Mouse (Mus musculus): ENCODE data around the gene Inpp5d. TPM values are rescaled to one million over a fixed set of nuclear protein-coding genes. Genes with fewer than 3 reads are reported as not detected.

Inpp5d gene
- polyA plus RNA-seq, 1 experiment from 2014 or later = 7.9 TPM

GRCm38 (mm10) chr1:87601801-87602200, 18.3 kb upstream of the Inpp5d start:
- H3K36me3 ChIP-seq = no peaks in the 10 kb centered on the region
- 65% methylated on average over 2 of the region's 2 CpGs for WGBS
- no peak overlapping the region for H3K27ac ChIP-seq (ENCODE audit: poor library complexity, severe bottlenecking)
- ATAC-seq (ENCODE audit: insufficient number of reproducible peaks, low FRiP score) = no peak
- H3K9ac ChIP-seq = no peak overlapping the region
- H3K4me1 ChIP-seq (replicated peaks) = no peaks in the 10 kb centered on the region
- H3K4me2 ChIP-seq = no peak overlapping the region
- H3K27me3 ChIP-seq (replicated peaks) = 0 out of 2 replicates have a peak, but pooled peaks cover 4% of the 10 kb centered on the region
- no peaks in the 10 kb centered on the region for H3K9me3 ChIP-seq (replicated peaks)
- no peak overlapping the region for H3K4me3 ChIP-seq

GRCm38 (mm10) chr1:87603389-87603788, 16.7 kb upstream of the Inpp5d start:
- Histone ChIP-seq H3K9me3 (replicated peaks) (no peaks in the 10 kb centered on the region), H3K4me1 (replicated peaks) (no peaks in the 10 kb centered on the region), H3K27me3 (replicated peaks) (0 out of 2 replicates have a peak, but pooled peaks cover 6% of the 10 kb centered on the region), H3K9ac (no peak overlapping the region), H3K27ac (ENCODE audit: poor library complexity, severe bottlenecking) (no peak overlapping the region), H3K36me3 (no peaks in the 10 kb centered on the region), H3K4me3 (no peak overlapping the region), H3K4me2 (no peak overlapping the region)
- WGBS = 90% methylated on average over 5 of the region's 5 CpGs
- ATAC-seq (ENCODE audit: insufficient number of reproducible peaks, low FRiP score) = no peak

GRCm38 (mm10) chr1:87605296-87605695, 14.8 kb upstream of the Inpp5d start:
- H3K9me3 ChIP-seq (replicated peaks) = no peaks in the 10 kb centered on the region
- ATAC-seq (ENCODE audit: insufficient number of reproducible peaks, low FRiP score) = no peak
- no peaks in the 10 kb centered on the region for H3K4me1 ChIP-seq (replicated peaks)
- H3K9ac ChIP-seq = no peak overlapping the region
- WGBS = 83% methylated on average over 2 of the region's 2 CpGs
- H3K4me3 ChIP-seq = no peak overlapping the region
- no peak overlapping the region for H3K27ac ChIP-seq (ENCODE audit: poor library complexity, severe bottlenecking)
- H3K4me2 ChIP-seq = no peak overlapping the region
- H3K36me3 ChIP-seq = no peaks in the 10 kb centered on the region
- H3K27me3 ChIP-seq (replicated peaks) = 0 out of 2 replicates have a peak, but pooled peaks cover 6% of the 10 kb centered on the region

- ATAC-seq (ENCODE audit: insufficient number of reproducible peaks, low FRiP score) = no peak
- Histone ChIP-seq H3K4me1 (replicated peaks) (no peaks in the 10 kb centered on the region), H3K9me3 (replicated peaks) (no peaks in the 10 kb centered on the region), H3K4me2 (no peak overlapping the region), H3K27me3 (replicated peaks) (0 out of 2 replicates have a peak, but pooled peaks cover 6% of the 10 kb centered on the region), H3K9ac (no peak overlapping the region), H3K4me3 (no peak overlapping the region), H3K27ac (ENCODE audit: poor library complexity, severe bottlenecking) (no peak overlapping the region), H3K36me3 (no peaks in the 10 kb centered on the region)
- WGBS = 71% methylated on average over 21 of the region's 21 CpGs
Measured at GRCm38 (mm10) chr1:87607385-87608091, 12.6 kb upstream of the Inpp5d start.

- Histone ChIP-seq H3K27ac (ENCODE audit: poor library complexity, severe bottlenecking) (no peak overlapping the region), H3K4me3 (no peak overlapping the region), H3K4me1 (replicated peaks) (no peaks in the 10 kb centered on the region), H3K9me3 (replicated peaks) (peaks cover 4% of the 10 kb centered on the region), H3K27me3 (replicated peaks) (0 out of 2 replicates have a peak, but pooled peaks cover 6% of the 10 kb centered on the region), H3K36me3 (no peaks in the 10 kb centered on the region), H3K4me2 (no peak overlapping the region), H3K9ac (no peak overlapping the region)
- no peak for ATAC-seq (ENCODE audit: insufficient number of reproducible peaks, low FRiP score)
- 37% methylated on average over 7 of the region's 7 CpGs for WGBS
Measured at GRCm38 (mm10) chr1:87608416-87609046, 11.6 kb upstream of the Inpp5d start.

- H3K9ac ChIP-seq = no peak overlapping the region
- H3K27ac ChIP-seq (ENCODE audit: poor library complexity, severe bottlenecking) = no peak overlapping the region
- peaks cover 4% of the 10 kb centered on the region for H3K9me3 ChIP-seq (replicated peaks)
- no peaks in the 10 kb centered on the region for H3K36me3 ChIP-seq
- no peak overlapping the region for H3K4me3 ChIP-seq
- no peaks in the 10 kb centered on the region for H3K27me3 ChIP-seq (replicated peaks)
- no peak overlapping the region for H3K4me2 ChIP-seq
- H3K4me1 ChIP-seq (replicated peaks) = no peaks in the 10 kb centered on the region
- 85% methylated on average over 2 of the region's 2 CpGs for WGBS
- ATAC-seq (ENCODE audit: insufficient number of reproducible peaks, low FRiP score) = no peak
Measured at GRCm38 (mm10) chr1:87614576-87615295, 5.4 kb upstream of the Inpp5d start.

GRCm38 (mm10) chr1:87620693-87621092, 581 bp downstream of the Inpp5d start:
- H3K4me1 ChIP-seq (replicated peaks) = peaks cover 28% of the 10 kb centered on the region
- 73% methylated on average over 6 of the region's 6 CpGs for WGBS
- no peaks in the 10 kb centered on the region for H3K36me3 ChIP-seq
- ATAC-seq (ENCODE audit: insufficient number of reproducible peaks, low FRiP score) = peak; percentile 59
- H3K27ac ChIP-seq (ENCODE audit: poor library complexity, severe bottlenecking) = peak overlapping the region; percentile 5; the same call in 1 of the 2 replicates
- H3K4me3 ChIP-seq = peak overlapping the region; percentile 29
- peak overlapping the region; percentile 53 for H3K4me2 ChIP-seq
- no peaks in the 10 kb centered on the region for H3K9me3 ChIP-seq (replicated peaks)
- peak overlapping the region; percentile 58 for H3K9ac ChIP-seq
- H3K27me3 ChIP-seq (replicated peaks) = no peaks in the 10 kb centered on the region

GRCm38 (mm10) chr1:87621146-87621857, 1.2 kb downstream of the Inpp5d start:
- Histone ChIP-seq H3K9me3 (replicated peaks) (no peaks in the 10 kb centered on the region), H3K27ac (ENCODE audit: poor library complexity, severe bottlenecking) (no peak overlapping the region), H3K4me3 (peak overlapping the region; percentile 29), H3K9ac (peak overlapping the region; percentile 58), H3K4me1 (replicated peaks) (peaks cover 28% of the 10 kb centered on the region), H3K4me2 (peak overlapping the region; percentile 53), H3K27me3 (replicated peaks) (no peaks in the 10 kb centered on the region), H3K36me3 (no peaks in the 10 kb centered on the region)
- no peak for ATAC-seq (ENCODE audit: insufficient number of reproducible peaks, low FRiP score)
- WGBS = 72% methylated on average over 9 of the region's 9 CpGs

- Histone ChIP-seq H3K9me3 (replicated peaks) (no peaks in the 10 kb centered on the region), H3K9ac (no peak overlapping the region), H3K27me3 (replicated peaks) (no peaks in the 10 kb centered on the region), H3K4me1 (replicated peaks) (peaks cover 34% of the 10 kb centered on the region), H3K27ac (ENCODE audit: poor library complexity, severe bottlenecking) (no peak overlapping the region), H3K4me3 (no peak overlapping the region), H3K4me2 (peak overlapping the region; percentile 53), H3K36me3 (no peaks in the 10 kb centered on the region)
- no peak for ATAC-seq (ENCODE audit: insufficient number of reproducible peaks, low FRiP score)
- 68% methylated on average over 3 of the region's 3 CpGs for WGBS
Measured at GRCm38 (mm10) chr1:87621858-87622279, 1.8 kb downstream of the Inpp5d start.

GRCm38 (mm10) chr1:87623977-87624666, 4.0 kb downstream of the Inpp5d start:
- H3K4me1 ChIP-seq (replicated peaks) = peaks cover 43% of the 10 kb centered on the region
- no peaks in the 10 kb centered on the region for H3K27me3 ChIP-seq (replicated peaks)
- WGBS = 10% methylated on average over 1 of the region's 1 CpGs
- H3K9ac ChIP-seq = no peak overlapping the region
- no peak overlapping the region for H3K4me2 ChIP-seq
- no peak overlapping the region for H3K27ac ChIP-seq (ENCODE audit: poor library complexity, severe bottlenecking)
- ATAC-seq (ENCODE audit: insufficient number of reproducible peaks, low FRiP score) = no peak
- no peaks in the 10 kb centered on the region for H3K36me3 ChIP-seq
- no peak overlapping the region for H3K4me3 ChIP-seq
- no peaks in the 10 kb centered on the region for H3K9me3 ChIP-seq (replicated peaks)
